Comparison of ENCODE assay signal across 9 mouse cellular contexts in the genomic region with DNA sequence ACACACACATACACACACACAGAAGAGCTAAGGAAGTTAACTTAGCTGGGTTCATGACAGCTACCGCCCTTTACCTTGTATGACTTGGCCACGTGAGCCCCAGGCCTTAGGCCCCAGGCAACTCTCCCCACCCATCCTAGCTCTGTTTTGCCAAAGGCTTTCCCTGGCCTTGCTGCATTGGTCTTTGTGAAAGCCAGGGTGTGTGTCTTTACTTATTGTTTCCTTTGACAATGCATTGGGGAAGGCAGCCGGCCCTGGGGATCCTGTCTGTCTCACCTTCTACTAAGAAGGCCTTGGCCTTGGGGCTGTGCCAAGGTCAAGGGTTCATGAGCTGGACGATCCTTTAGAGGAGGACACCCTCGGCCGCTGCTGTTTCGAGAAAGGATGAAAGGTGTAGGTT. TPM values are rescaled to one million over a fixed set of nuclear protein-coding genes. Genes with fewer than 3 reads are reported as not detected.
DNase-seq lines count a peak whose midpoint lies in the region; ATAC-seq and TF ChIP-seq lines count a peak whose summit lies in the region.
"Had no signal": no experiment of that assay in that cellular context is flagged by ENCODE, and none has a peak within 500 bp of the region (broad histone marks: within the 10 kb centered on the region; RNA-seq: fewer than 3 reads in every experiment).

No protein-coding gene starts in this region.

- no peak for ATAC-seq in hindbrain, embryonic 12.5 days (ENCODE audit: low FRiP score)
- peak; percentile 45; the same call in 1 of the 2 replicates for ATAC-seq in stomach, postnatal 0 days (ENCODE audit: low FRiP score, low TSS enrichment)
- ATAC-seq in monocyte, adult 5-6 weeks (replicated peaks; ENCODE audit: insufficient number of reproducible peaks, low FRiP score, low TSS enrichment, poor library complexity, severe bottlenecking), result no peak

- peaks cover 32% of the 10 kb centered on the region for H3K4me1 ChIP-seq in testis, adult 2 months (ENCODE audit: control insufficient read depth, insufficient read depth, low read length)
- peaks cover 79% of the 10 kb centered on the region for H3K4me1 ChIP-seq in hindbrain, embryonic 12.5 days
- peaks cover 72% of the 10 kb centered on the region for H3K4me1 ChIP-seq in limb, embryonic 10.5 days
- peaks cover 9% of the 10 kb centered on the region for H3K4me1 ChIP-seq in stomach, postnatal 0 days (replicated peaks; ENCODE audit: control insufficient read depth, insufficient read depth)

- WGBS in hindbrain, embryonic 12.5 days, result 37% methylated on average over 7 of the region's 7 CpGs
- 72% methylated on average over 7 of the region's 7 CpGs for WGBS in limb, embryonic 10.5 days
- 36% methylated on average over 7 of the region's 7 CpGs for WGBS in stomach, postnatal 0 days

- TF ChIP-seq POLR2A in testis, adult 2 months (IDR thresholded peaks at IDR 0.05; ENCODE audit: control insufficient read depth, low read depth, low read length), result no peak

- no peaks in the 10 kb centered on the region for H3K9me3 ChIP-seq in hindbrain, embryonic 12.5 days (replicated peaks)
- H3K9me3 ChIP-seq in limb, embryonic 10.5 days (replicated peaks), result no peaks in the 10 kb centered on the region
- no peaks in the 10 kb centered on the region for H3K9me3 ChIP-seq in stomach, postnatal 0 days (ENCODE audit: control insufficient read depth, low read length)

- no peaks in the 10 kb centered on the region for H3K27me3 ChIP-seq in testis, adult 2 months (ENCODE audit: control insufficient read depth, insufficient read depth, low read length)
- H3K27me3 ChIP-seq in hindbrain, embryonic 12.5 days, result no peaks in the 10 kb centered on the region
- no peaks in the 10 kb centered on the region for H3K27me3 ChIP-seq in limb, embryonic 10.5 days (ENCODE audit: low read depth, poor library complexity, severe bottlenecking)
- no peaks in the 10 kb centered on the region for H3K27me3 ChIP-seq in stomach, postnatal 0 days (ENCODE audit: control insufficient read depth, insufficient read depth, low read length)

- no peak for TF ChIP-seq CTCF in testis, adult 2 months (IDR thresholded peaks at IDR 0.05; ENCODE audit: control insufficient read depth, insufficient read depth, insufficient replicate concordance, low read depth, low read length)
- TF ChIP-seq CTCF in stomach, postnatal 0 days (IDR thresholded peaks at IDR 0.05; ENCODE audit: low read depth), result no peak

- no peak for DNase-seq in testis, postnatal 14 days (ENCODE audit: low spot score)
- DNase-seq in limb, embryonic 10.5 days (ENCODE audit: low spot score), result no peak
- peak; percentile 57 for DNase-seq in stomach, postnatal 0 days (ENCODE audit: low spot score)
- DNase-seq in spleen, postnatal 10 days (ENCODE audit: low spot score in 2 of 2), result no peak
- DNase-seq in ovary, postnatal 10 days (ENCODE audit: low spot score), result no peak
- DNase-seq: cerebellum, adult 11 months had no signal

- H3K4me3 ChIP-seq in testis, adult 2 months (ENCODE audit: control insufficient read depth, low read depth, low read length), result no peak overlapping the region
- H3K4me3 ChIP-seq in hindbrain, embryonic 12.5 days, result no peak overlapping the region
- H3K4me3 ChIP-seq in limb, embryonic 10.5 days, result no peak overlapping the region
- H3K4me3 ChIP-seq in stomach, postnatal 0 days (ENCODE audit: low read depth, low read length), result no peak overlapping the region

- H3K4me2 ChIP-seq in hindbrain, embryonic 12.5 days (replicated peaks), result no peak overlapping the region
- no peak overlapping the region for H3K4me2 ChIP-seq in stomach, postnatal 0 days (replicated peaks; ENCODE audit: low read depth)

- peak overlapping the region; percentile 15; the same call in 1 of the 2 replicates for H3K9ac ChIP-seq in hindbrain, embryonic 12.5 days
- H3K9ac ChIP-seq in stomach, postnatal 0 days (ENCODE audit: low read length), result no peak overlapping the region

- TF ChIP-seq EP300 in stomach, postnatal 0 days (optimal IDR thresholded peaks at IDR 0.05), result no peak

- peak overlapping the region; percentile 55; the same call in 1 of the 2 replicates for H3K27ac ChIP-seq in testis, adult 2 months (ENCODE audit: control insufficient read depth, insufficient read depth, low read depth, low read length)
- peak overlapping the region; percentile 94 for H3K27ac ChIP-seq in hindbrain, embryonic 12.5 days
- H3K27ac ChIP-seq in limb, embryonic 10.5 days, result peak overlapping the region; percentile 90
- peak overlapping the region; percentile 53; the same call in 1 of the 2 replicates for H3K27ac ChIP-seq in stomach, postnatal 0 days (replicated peaks)

- no peaks in the 10 kb centered on the region for H3K36me3 ChIP-seq in testis, adult 2 months (ENCODE audit: control insufficient read depth, insufficient read depth, low read length)
- H3K36me3 ChIP-seq in hindbrain, embryonic 12.5 days, result no peaks in the 10 kb centered on the region
- no peaks in the 10 kb centered on the region for H3K36me3 ChIP-seq in limb, embryonic 10.5 days
- H3K36me3 ChIP-seq in stomach, postnatal 0 days (ENCODE audit: control insufficient read depth, insufficient read depth, low read length), result no peaks in the 10 kb centered on the region

RNA-seq across cellular contexts. Expression of gene Trak1, which starts 38.3 kb away (rescaled TPM):
- 22.2 and 23.1 TPM in 2 replicates for polyA plus RNA-seq in testis, adult 2 months (2012; rRNA removed)
- polyA plus RNA-seq in hindbrain, embryonic 12.5 days (2016; fragmentation: Nextera tagmentation; extraction: Ambion mirVana), result 38.8 and 41.6 TPM in 2 replicates
- polyA plus RNA-seq in limb, embryonic 10.5 days (2016; fragmentation: Nextera tagmentation; extraction: Ambion mirVana), result 9.6 and 12.2 TPM in 2 replicates
- polyA plus RNA-seq in stomach, postnatal 0 days (2015; fragmentation: Nextera tagmentation; extraction: Ambion mirVana), result 24.0 and 27.7 TPM in 2 replicates
- 26.0 to 55.3 TPM (median 29.2 TPM) in 3 replicates for total RNA-seq in monocyte, adult 5-6 weeks (2017)

RNA-seq across cellular contexts. Expression of gene Ulk4, which starts 58.6 kb away (rescaled TPM):
- polyA plus RNA-seq in testis, adult 2 months (2012; rRNA removed), result 291 and 327 TPM in 2 replicates
- 147 and 164 TPM in 2 replicates for polyA plus RNA-seq in hindbrain, embryonic 12.5 days (2016; fragmentation: Nextera tagmentation; extraction: Ambion mirVana)
- polyA plus RNA-seq in limb, embryonic 10.5 days (2016; fragmentation: Nextera tagmentation; extraction: Ambion mirVana), result 119 and 140 TPM in 2 replicates
- 69.3 and 73.3 TPM in 2 replicates for polyA plus RNA-seq in stomach, postnatal 0 days (2015; fragmentation: Nextera tagmentation; extraction: Ambion mirVana)
- 1.1 to 7.0 TPM (median 3.2 TPM) in 3 replicates for total RNA-seq in monocyte, adult 5-6 weeks (2017)
